In genomic region chr7:139366549-139366948, GRCm38 (mm10) we compare ENCODE assay signal across 10 mouse cellular contexts. TPM values are rescaled to one million over a fixed set of nuclear protein-coding genes. Genes with fewer than 3 reads are reported as not detected.
DNase-seq lines count a peak whose midpoint lies in the region; ATAC-seq and TF ChIP-seq lines count a peak whose summit lies in the region.
"Had no signal": no experiment of that assay in that cellular context is flagged by ENCODE, and none has a peak within 500 bp of the region (broad histone marks: within the 10 kb centered on the region; RNA-seq: fewer than 3 reads in every experiment).

No protein-coding gene starts in this region.

- no peaks in the 10 kb centered on the region for H3K36me3 ChIP-seq in liver, postnatal 0 days (replicated peaks; ENCODE audit: insufficient read depth, low read length)
- H3K36me3 ChIP-seq in liver, embryonic 11.5 days (ENCODE audit: control insufficient read depth, insufficient read depth, low read length), result no peaks in the 10 kb centered on the region
- no peaks in the 10 kb centered on the region for H3K36me3 ChIP-seq in heart, embryonic 14.5 days (ENCODE audit: control insufficient read depth, insufficient read depth, low read length)
- H3K36me3 ChIP-seq: hindbrain, embryonic 13.5 days had no signal

- 0 out of 2 replicates have a peak overlapping the region, but pooled peaks have one; percentile 40 for H3K27ac ChIP-seq in liver, postnatal 0 days (ENCODE audit: low read depth)
- H3K27ac ChIP-seq in liver, embryonic 11.5 days (ENCODE audit: low read depth, low read length), result no peak overlapping the region
- H3K27ac ChIP-seq in heart, embryonic 14.5 days (replicated peaks in 1 of 2; ENCODE audit: control insufficient read depth in 1 of 2, insufficient read depth in 1 of 2, low read depth in 2 of 2, low read length in 2 of 2), result peak overlapping the region; percentile 88 to 97; a peak in 3 of 4 replicates
- H3K27ac ChIP-seq: hindbrain, embryonic 13.5 days had no signal

- no peak overlapping the region for H3K4me2 ChIP-seq in liver, postnatal 0 days (ENCODE audit: low read depth, low read length)
- H3K4me2 ChIP-seq in liver, embryonic 11.5 days, result no peak overlapping the region
- no peak overlapping the region for H3K4me2 ChIP-seq in heart, embryonic 14.5 days (ENCODE audit: low read length)
- H3K4me2 ChIP-seq: hindbrain, embryonic 13.5 days had no signal

- no peaks in the 10 kb centered on the region for H3K27me3 ChIP-seq in liver, postnatal 0 days (ENCODE audit: insufficient read depth, low read length)
- no peaks in the 10 kb centered on the region for H3K27me3 ChIP-seq in liver, embryonic 11.5 days (replicated peaks; ENCODE audit: control insufficient read depth, insufficient read depth, low read length)
- H3K27me3 ChIP-seq in heart, embryonic 14.5 days (ENCODE audit: control insufficient read depth, insufficient read depth, low read length), result no peaks in the 10 kb centered on the region
- H3K27me3 ChIP-seq: hindbrain, embryonic 13.5 days had no signal

- H3K9ac ChIP-seq in liver, postnatal 0 days (replicated peaks), result no peak overlapping the region
- no peak overlapping the region for H3K9ac ChIP-seq in liver, embryonic 11.5 days (ENCODE audit: low read depth, low read length)
- no peak overlapping the region for H3K9ac ChIP-seq in heart, embryonic 14.5 days (ENCODE audit: low read length)
- H3K9ac ChIP-seq: hindbrain, embryonic 13.5 days had no signal

- ATAC-seq in liver, postnatal 0 days, result no peak
- ATAC-seq in liver, embryonic 11.5 days (replicated peaks; ENCODE audit: low FRiP score), result no peak
- ATAC-seq in heart, embryonic 14.5 days (ENCODE audit: insufficient number of reproducible peaks, insufficient read depth, low FRiP score, low read depth), result no peak

- no peak for DNase-seq in liver, postnatal 0 days
- no peak for DNase-seq in liver, embryonic 11.5 days (ENCODE audit: low spot score)
- peak; percentile 61 to 84 for DNase-seq in kidney, postnatal 25 days
- DNase-seq in spleen, adult 12 weeks (ENCODE audit: low spot score), result no peak
- no peak for DNase-seq in ovary, postnatal 14 days (ENCODE audit: low spot score)
- no peak for DNase-seq in right cerebral cortex, postnatal 10 days (ENCODE audit: low spot score in 2 of 2)
- DNase-seq: cerebellum, postnatal 36 days; thymus, postnatal 14 days had no signal

- peak; percentile 46; the same call in 1 of the 2 replicates for TF ChIP-seq EP300 in liver, postnatal 0 days (IDR thresholded peaks at IDR 0.05; ENCODE audit: low read depth)

- H3K4me1 ChIP-seq in liver, postnatal 0 days (ENCODE audit: insufficient read depth), result peaks cover 24% of the 10 kb centered on the region
- peaks cover 24% of the 10 kb centered on the region for H3K4me1 ChIP-seq in liver, embryonic 11.5 days (replicated peaks; ENCODE audit: control insufficient read depth, insufficient read depth, low read length)
- peaks cover 74 to 80% of the 10 kb centered on the region in 2 experiments for H3K4me1 ChIP-seq in heart, embryonic 14.5 days (ENCODE audit: control insufficient read depth in 2 of 2, insufficient read depth in 2 of 2, low read length in 2 of 2)

- no peaks in the 10 kb centered on the region for H3K9me3 ChIP-seq in liver, postnatal 0 days (ENCODE audit: low read length)
- no peaks in the 10 kb centered on the region for H3K9me3 ChIP-seq in liver, embryonic 11.5 days (ENCODE audit: control insufficient read depth, low read length)
- no peaks in the 10 kb centered on the region for H3K9me3 ChIP-seq in heart, embryonic 14.5 days (ENCODE audit: control insufficient read depth, low read length)
- H3K9me3 ChIP-seq: hindbrain, embryonic 13.5 days had no signal

- peak; percentile 30 for TF ChIP-seq CTCF in liver, postnatal 0 days (IDR thresholded peaks at IDR 0.05; ENCODE audit: low read depth)

- H3K4me3 ChIP-seq in liver, postnatal 0 days (ENCODE audit: low read depth, low read length), result no peak overlapping the region
- H3K4me3 ChIP-seq in liver, embryonic 11.5 days (ENCODE audit: low read depth, low read length), result no peak overlapping the region
- H3K4me3 ChIP-seq in heart, embryonic 14.5 days (ENCODE audit: control insufficient read depth in 1 of 2, insufficient read depth in 1 of 2, low read depth in 1 of 2, low read length in 2 of 2), result no peak overlapping the region
- H3K4me3 ChIP-seq: hindbrain, embryonic 13.5 days had no signal

- WGBS in liver, postnatal 0 days (ENCODE audit: insufficient replicate concordance), result 41% methylated on average over 4 of the region's 4 CpGs
- WGBS in liver, embryonic 11.5 days, result 46% methylated on average over 4 of the region's 4 CpGs
- 36% methylated on average over 4 of the region's 4 CpGs for whole genome bisulfite sequencing in heart, embryonic 14.5 days

RNA-seq across cellular contexts. Expression of gene Inpp5a, which starts 22.4 kb away (rescaled TPM):
- polyA plus RNA-seq in liver, postnatal 0 days (2015; fragmentation: Nextera tagmentation; extraction: Ambion mirVana), result 6.0 and 6.9 TPM in 2 replicates
- 11.8 and 14.3 TPM in 2 replicates for polyA plus RNA-seq in liver, embryonic 11.5 days (2014; fragmentation: Nextera tagmentation; extraction: Ambion mirVana)
- polyA plus RNA-seq in heart, embryonic 14.5 days (2014; fragmentation: Nextera tagmentation; extraction: Ambion mirVana), result 89.9 and 93.9 TPM in 2 replicates

Comparison
In these comparisons a context has a peak if more than half of its experiments do, and no peak if none do; other contexts are left out.
1. DNase-seq: peak in kidney, postnatal 25 days (2 of 2); none in liver, postnatal 0 days (single experiment), liver, embryonic 11.5 days (single experiment), spleen, adult 12 weeks (single experiment), ovary, postnatal 14 days (single experiment) and right cerebral cortex, postnatal 10 days (0 of 2).